Mouse (Mus musculus) intestine, embryonic 15.5 days (tissue): ENCODE measurements at regions not wholly inside any gene's neighbourhood (a gene's known extent, or its start where the extent isn't known, plus 50 kb on each side); places are given as distances from the start of the nearest gene placed in this dataset.

Source experiments
- ATAC-seq: fragments of 200-750 bp; cut with Nextera tagmentation; 2 replicates; pipeline ENCODE4 v1.8.0; 2017; ENCODE audit warnings: moderate TSS enrichment, moderate library complexity
- H3K27ac ChIP-seq: fragments of 300-500 bp; sonication (generic); 2 replicates; pipeline ENCODE4 v1.5.1; 2015; ENCODE audit warnings: mild to moderate bottlenecking, inconsistent platforms
- H3K27me3 ChIP-seq: fragments of 300-500 bp; sonication (generic); replicated peaks from 2 replicates; pipeline ENCODE4 v1.6.1; 2015; ENCODE audit warnings: inconsistent platforms
- H3K36me3 ChIP-seq: fragments of 300-500 bp; sonication (generic); 2 replicates; pipeline ENCODE4 v1.6.1; 2015; ENCODE audit warnings: inconsistent platforms
- H3K4me1 ChIP-seq: fragments of 300-500 bp; sonication (generic); replicated peaks from 2 replicates; pipeline ENCODE4 v1.6.1; 2015; ENCODE audit warnings: inconsistent platforms
- H3K4me2 ChIP-seq: fragments of 300-500 bp; sonication (generic); replicated peaks from 2 replicates; pipeline ENCODE4 v1.6.1; 2015; ENCODE audit warnings: mild to moderate bottlenecking, inconsistent platforms
- H3K4me3 ChIP-seq: fragments of 300-500 bp; sonication (generic); replicated peaks from 2 replicates; pipeline ENCODE4 v1.5.1; 2015; ENCODE audit warnings: inconsistent platforms
- H3K9ac ChIP-seq: fragments of 300-500 bp; sonication (generic); 2 replicates; pipeline ENCODE4 v1.6.1; 2015; ENCODE audit warnings: inconsistent platforms
- H3K9me3 ChIP-seq: fragments of 300-500 bp; sonication (generic); 2 replicates; pipeline ENCODE4 v1.6.1; 2016; ENCODE audit warnings: inconsistent platforms
- WGBS: fragments of 180-500 bp; shearing (Covaris S2); methylation state at CpG from one replicate; pipeline ENCODE4 v1.1.7; 2015; 5-methylcytosine and 5-hydroxymethylcytosine counted together

DNA sequence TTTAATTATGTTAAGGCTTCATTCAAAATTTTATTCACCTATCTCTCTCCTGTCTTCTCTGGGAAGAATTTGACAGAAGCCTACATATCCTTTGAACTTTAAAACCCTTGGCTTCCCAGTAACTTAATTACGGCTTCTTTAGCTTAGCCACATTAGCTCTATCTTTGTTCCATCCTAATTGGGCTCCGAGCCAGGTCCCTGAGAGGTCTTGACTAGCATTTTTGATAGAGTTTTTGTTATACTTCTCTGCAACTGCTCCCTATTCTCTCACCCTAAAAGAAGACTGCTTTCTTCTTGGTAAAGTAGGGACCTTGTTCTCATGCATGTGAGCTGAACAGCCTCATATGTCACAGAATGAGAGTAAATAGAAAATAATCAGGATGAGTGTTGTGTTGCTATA lies 115.1 kb upstream of the Nox3 start:
- H3K4me3 ChIP-seq = no peak overlapping the region
- no peak overlapping the region for H3K27ac ChIP-seq
- no peaks in the 10 kb centered on the region for H3K36me3 ChIP-seq
- H3K9me3 ChIP-seq = no peaks in the 10 kb centered on the region
- no peaks in the 10 kb centered on the region for H3K4me1 ChIP-seq
- H3K27me3 ChIP-seq = no peaks in the 10 kb centered on the region
- no peak for ATAC-seq
- no peak overlapping the region for H3K4me2 ChIP-seq
- H3K9ac ChIP-seq = no peak overlapping the region
- 71% methylated on average over 2 of the region's 2 CpGs for WGBS

- Histone ChIP-seq H3K9ac (no peak overlapping the region), H3K27me3 (no peaks in the 10 kb centered on the region), H3K27ac (no peak overlapping the region), H3K4me3 (no peak overlapping the region), H3K4me2 (no peak overlapping the region), H3K36me3 (no peaks in the 10 kb centered on the region), H3K4me1 (no peaks in the 10 kb centered on the region), H3K9me3 (no peaks in the 10 kb centered on the region)
- WGBS = 73% methylated on average over 1 of the region's 1 CpGs
- ATAC-seq = no peak
These were observed 107.4 kb upstream of the Nox3 start for GRCm38 (mm10) chr17:3803507-3803906.

DNA sequence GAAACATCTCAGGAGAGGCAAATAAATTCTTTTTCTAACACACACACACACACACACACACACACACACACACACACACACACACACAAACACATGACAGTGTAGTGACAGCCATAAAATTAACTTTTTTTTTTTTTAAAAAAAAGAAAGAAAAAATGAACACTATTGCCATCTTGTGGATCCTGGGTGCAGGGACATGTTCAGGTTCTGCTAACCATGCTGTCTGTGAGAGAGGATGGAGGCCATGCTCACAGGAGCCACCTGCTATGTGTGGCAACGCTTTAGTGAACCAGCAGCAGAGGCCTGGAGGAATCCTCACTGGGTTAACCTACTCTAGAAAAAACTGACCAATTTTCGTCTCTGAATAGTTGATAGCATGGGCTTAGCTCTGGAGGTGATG lies 96.5 kb upstream of the Nox3 start:
- Histone ChIP-seq H3K4me3 (no peak overlapping the region), H3K27ac (no peak overlapping the region)
- ATAC-seq = 0 out of 2 replicates have a peak, but pooled peaks have one; percentile 51

DNA sequence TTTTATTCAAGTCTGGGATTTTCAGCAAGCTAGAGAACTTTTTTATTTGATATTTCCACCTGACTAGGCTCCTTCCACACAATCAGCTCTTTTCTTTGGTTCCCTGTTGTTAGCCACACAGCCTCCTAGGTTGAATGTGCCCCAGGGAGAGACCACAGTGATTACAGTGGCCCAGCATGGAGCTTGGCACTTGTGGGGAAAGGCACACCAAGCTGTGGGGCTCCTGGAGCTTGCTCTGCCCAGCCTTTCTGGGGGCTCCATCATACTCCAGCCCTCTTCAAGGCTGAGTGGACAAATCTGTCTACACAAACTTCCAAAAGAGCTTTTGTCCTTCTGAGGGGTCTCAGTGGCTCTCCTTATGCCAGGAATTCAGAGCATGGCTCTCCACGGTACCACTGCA lies 86.1 kb upstream of the Nox3 start:
- H3K9ac ChIP-seq = no peak overlapping the region
- no peak overlapping the region for H3K4me3 ChIP-seq
- 81% methylated on average over 1 of the region's 1 CpGs for WGBS
- no peak for ATAC-seq
- no peaks in the 10 kb centered on the region for H3K36me3 ChIP-seq
- H3K4me1 ChIP-seq = no peaks in the 10 kb centered on the region
- H3K27me3 ChIP-seq = no peaks in the 10 kb centered on the region
- H3K27ac ChIP-seq = no peak overlapping the region
- no peak overlapping the region for H3K4me2 ChIP-seq
- no peaks in the 10 kb centered on the region for H3K9me3 ChIP-seq

More for the DNA sequence above, 96.5 kb upstream of the Nox3 start:
- H3K4me1 ChIP-seq = no peaks in the 10 kb centered on the region
- no peak overlapping the region for H3K9ac ChIP-seq
- WGBS = 28% methylated on average over 2 of the region's 2 CpGs
- H3K36me3 ChIP-seq = no peaks in the 10 kb centered on the region
- no peak overlapping the region for H3K4me2 ChIP-seq
- H3K27me3 ChIP-seq = no peaks in the 10 kb centered on the region
- H3K9me3 ChIP-seq = no peaks in the 10 kb centered on the region

- Histone ChIP-seq H3K27ac (no peak overlapping the region), H3K9me3 (no peaks in the 10 kb centered on the region), H3K36me3 (no peaks in the 10 kb centered on the region), H3K9ac (no peak overlapping the region), H3K4me1 (no peaks in the 10 kb centered on the region), H3K4me3 (no peak overlapping the region), H3K27me3 (no peaks in the 10 kb centered on the region), H3K4me2 (no peak overlapping the region)
- ATAC-seq = no peak
These were observed 81.6 kb upstream of the Nox3 start for GRCm38 (mm10) chr17:3777691-3778090.

GRCm38 (mm10) chr17:3747808-3748335 lies 51.8 kb upstream of the Nox3 start:
- H3K36me3 ChIP-seq = no peaks in the 10 kb centered on the region

More at GRCm38 (mm10) chr17:3747808-3748335, 51.8 kb upstream of the Nox3 start:
- no peaks in the 10 kb centered on the region for H3K27me3 ChIP-seq
- no peaks in the 10 kb centered on the region for H3K9me3 ChIP-seq
- H3K27ac ChIP-seq = no peak overlapping the region
- ATAC-seq = no peak
- H3K4me2 ChIP-seq = no peak overlapping the region
- H3K9ac ChIP-seq = no peak overlapping the region
- no peaks in the 10 kb centered on the region for H3K4me1 ChIP-seq
- H3K4me3 ChIP-seq = no peak overlapping the region
- 51% methylated on average over 8 of the region's 8 CpGs for WGBS
